Mouse (Mus musculus) intestine, postnatal 0 days (tissue): ENCODE data around the gene Ramp3. TPM values are rescaled to one million over a fixed set of nuclear protein-coding genes. Genes with fewer than 3 reads are reported as not detected.

Experiments
- ATAC-seq: fragments of 200-750 bp; cut with Nextera tagmentation; 2 replicates; pipeline ENCODE4 v1.8.0; 2017; ENCODE audit warnings: mild to moderate bottlenecking, moderate TSS enrichment, moderate library complexity
- H3K27ac ChIP-seq: fragments of 300-500 bp; sonication (generic); 2 replicates; pipeline ENCODE4 v1.5.1; 2014; ENCODE audit warnings: mild to moderate bottlenecking, low read depth, low read length, moderate library complexity
- H3K27me3 ChIP-seq: fragments of 300-500 bp; sonication (generic); replicated peaks from 2 replicates; pipeline ENCODE4 v1.6.1; 2014; ENCODE audit warnings: low read length, mixed read lengths; ENCODE audit not compliant: control insufficient read depth, insufficient read depth
- H3K36me3 ChIP-seq: fragments of 300-500 bp; sonication (generic); 2 replicates; pipeline ENCODE4 v1.6.1; 2014; ENCODE audit warnings: mild to moderate bottlenecking, moderate library complexity; ENCODE audit not compliant: control insufficient read depth, insufficient read depth
- H3K4me1 ChIP-seq: fragments of 300-500 bp; sonication (generic); replicated peaks from 2 replicates; pipeline ENCODE4 v1.6.1; 2014; ENCODE audit warnings: antibody characterized with exemption, low read length, mixed read lengths; ENCODE audit not compliant: control insufficient read depth, insufficient read depth
- H3K4me2 ChIP-seq: fragments of 300-500 bp; sonication (generic); replicated peaks from 2 replicates; pipeline ENCODE4 v1.6.1; 2014; ENCODE audit warnings: low read depth, mild to moderate bottlenecking, moderate library complexity
- H3K4me3 ChIP-seq: fragments of 300-500 bp; sonication (generic); 2 replicates; pipeline ENCODE4 v1.5.1; 2014; ENCODE audit warnings: low read depth, low read length
- H3K9ac ChIP-seq: fragments of 300-500 bp; sonication (generic); 2 replicates; pipeline ENCODE4 v1.6.1; 2014; ENCODE audit warnings: mild to moderate bottlenecking, low read depth, low read length
- H3K9me3 ChIP-seq: fragments of 300-500 bp; sonication (generic); 2 replicates; pipeline ENCODE4 v1.6.1; 2016; ENCODE audit warnings: mixed run types; ENCODE audit not compliant: control insufficient read depth
- CTCF ChIP-seq: sonication (generic); IDR thresholded peaks from 2 replicates; pipeline ENCODE4 v1.5.1; 2016; ENCODE audit warnings: low read depth, mild to moderate bottlenecking, control low read depth, antibody characterized with exemption, moderate library complexity
- WGBS: fragments of 180-500 bp; shearing (Covaris S2); extraction: QIAGEN DNeasy Blood & Tissue Kit; methylation state at CpG from one replicate; pipeline ENCODE4 v1.1.7; 2014; 5-methylcytosine and 5-hydroxymethylcytosine counted together
- polyA plus RNA-seq: library from polyadenylated mRNA; unstranded; fragments of >200 nt; fragmentation: Nextera tagmentation; extraction: Ambion mirVana; gene quantifications from 2 replicates; pipeline ENCODE4 v1.2.1, GENCODE M21; 2015

The Ramp3 gene
- polyA plus RNA-seq, 1 experiment from 2014 or later = 2.8 TPM

DNA sequence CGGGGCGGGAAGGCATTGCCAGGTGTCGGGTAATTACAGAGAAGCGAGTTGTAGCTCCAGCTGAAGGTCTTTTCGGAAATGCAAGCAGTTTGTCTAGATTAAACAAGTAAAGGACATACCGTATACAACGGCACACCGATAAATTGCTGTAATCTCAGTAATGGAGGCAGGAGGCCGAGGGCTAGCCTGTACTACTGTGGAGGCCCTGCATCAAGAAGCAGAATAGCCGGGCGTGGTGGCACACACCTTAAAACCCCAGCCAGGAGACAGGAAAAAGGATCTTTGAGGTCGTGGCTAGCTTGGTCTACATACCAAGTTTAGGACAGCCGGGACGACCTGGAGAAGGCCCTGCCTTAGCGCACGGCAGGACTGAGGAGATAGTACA lies 31.9 kb upstream of the Ramp3 start:
- Histone ChIP-seq H3K9me3 (no peaks in the 10 kb centered on the region), H3K27me3 (no peaks in the 10 kb centered on the region), H3K36me3 (peaks cover 29% of the 10 kb centered on the region), H3K4me3 (peak overlapping the region; percentile 86), H3K9ac (peak overlapping the region; percentile 85), H3K27ac (peak overlapping the region; percentile 94), H3K4me2 (peak overlapping the region; percentile 82), H3K4me1 (no peaks in the 10 kb centered on the region)
- ATAC-seq = peak; percentile 20
- no peak for TF ChIP-seq CTCF
- 12% methylated on average over 16 of the region's 16 CpGs for WGBS

DNA sequence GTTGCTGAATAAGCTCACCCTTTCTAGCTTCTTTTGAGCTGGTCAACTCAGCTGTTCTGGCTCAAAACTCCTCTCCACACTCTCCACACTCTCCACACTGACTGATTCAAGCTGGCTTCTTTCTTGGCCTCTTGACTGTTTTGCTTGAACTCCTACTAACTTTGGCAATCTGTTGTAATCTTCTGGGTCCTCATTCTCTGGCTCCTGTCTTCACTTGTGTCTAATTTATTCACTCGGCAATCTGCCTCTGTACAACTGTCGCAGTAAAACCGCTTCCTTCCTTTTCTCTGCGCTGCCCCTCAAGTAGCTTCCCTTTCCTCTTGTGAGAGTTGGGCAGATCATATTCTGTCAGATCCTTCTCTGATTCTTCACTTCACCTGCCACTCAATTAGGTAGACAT lies 30.6 kb upstream of the Ramp3 start:
- H3K4me2 ChIP-seq = no peak overlapping the region
- no peaks in the 10 kb centered on the region for H3K27me3 ChIP-seq
- no peak for ATAC-seq
- H3K27ac ChIP-seq = no peak overlapping the region
- no peak overlapping the region for H3K4me3 ChIP-seq
- H3K9me3 ChIP-seq = no peaks in the 10 kb centered on the region
- no peak overlapping the region for H3K9ac ChIP-seq
- peaks cover 17% of the 10 kb centered on the region; the same call in 1 of the 2 replicates for H3K36me3 ChIP-seq
- TF ChIP-seq CTCF = no peak
- WGBS = 86% methylated on average over 4 of the region's 4 CpGs
- no peaks in the 10 kb centered on the region for H3K4me1 ChIP-seq

DNA sequence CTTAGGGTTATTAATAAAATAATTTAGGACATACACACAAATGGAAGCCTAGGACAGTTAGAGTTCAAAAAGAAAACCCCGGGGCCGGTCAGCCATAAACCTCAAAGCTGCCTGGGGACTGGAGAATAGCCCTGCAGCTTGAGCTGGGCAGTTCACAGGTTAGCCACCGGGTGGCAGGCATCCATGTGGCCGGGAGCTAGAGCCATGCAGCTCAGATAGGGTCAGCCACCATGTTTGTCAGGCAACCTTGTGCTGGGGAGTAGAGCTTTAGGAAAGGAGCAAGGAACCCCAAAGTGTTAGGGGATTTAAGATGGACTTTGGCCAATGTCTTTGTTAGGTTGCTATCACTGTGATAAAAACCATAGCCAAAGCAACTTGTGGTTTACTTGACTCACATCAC lies 29.8 kb upstream of the Ramp3 start:
- Histone ChIP-seq H3K36me3 (peaks cover 12% of the 10 kb centered on the region; the same call in 1 of the 2 replicates), H3K4me2 (no peak overlapping the region), H3K4me3 (no peak overlapping the region), H3K4me1 (no peaks in the 10 kb centered on the region), H3K9me3 (no peaks in the 10 kb centered on the region), H3K9ac (no peak overlapping the region), H3K27me3 (no peaks in the 10 kb centered on the region), H3K27ac (no peak overlapping the region)
- 0 out of 2 replicates have a peak, but pooled peaks have one; percentile 23 for ATAC-seq
- peak; percentile 81 for TF ChIP-seq CTCF
- WGBS = 23% methylated on average over 4 of the region's 4 CpGs

DNA sequence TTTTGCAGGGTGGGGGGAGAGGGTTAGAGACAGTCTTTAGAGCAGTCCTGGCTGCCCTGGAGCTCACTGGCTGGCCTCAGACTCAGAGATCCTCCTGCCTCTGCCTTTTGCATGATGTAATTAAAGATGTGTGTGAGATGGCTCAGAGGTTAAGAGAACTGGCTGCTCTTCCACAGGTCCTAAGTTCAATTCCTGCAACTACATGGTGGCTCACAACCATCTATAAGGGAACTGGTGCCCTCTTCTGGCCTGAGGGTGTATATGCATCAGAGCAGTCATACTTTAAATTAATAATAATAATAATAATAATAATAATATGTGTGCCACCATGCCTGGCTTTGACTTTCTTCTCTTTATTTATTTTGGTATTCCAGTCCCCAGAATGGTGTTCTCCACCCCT lies 28.7 kb upstream of the Ramp3 start:
- Histone ChIP-seq H3K4me1 (no peaks in the 10 kb centered on the region), H3K4me3 (no peak overlapping the region), H3K9me3 (no peaks in the 10 kb centered on the region), H3K27me3 (no peaks in the 10 kb centered on the region), H3K36me3 (0 out of 2 replicates have a peak, but pooled peaks cover 1% of the 10 kb centered on the region), H3K9ac (no peak overlapping the region), H3K27ac (no peak overlapping the region), H3K4me2 (no peak overlapping the region)
- peak; percentile 60 for TF ChIP-seq CTCF
- no peak for ATAC-seq

DNA sequence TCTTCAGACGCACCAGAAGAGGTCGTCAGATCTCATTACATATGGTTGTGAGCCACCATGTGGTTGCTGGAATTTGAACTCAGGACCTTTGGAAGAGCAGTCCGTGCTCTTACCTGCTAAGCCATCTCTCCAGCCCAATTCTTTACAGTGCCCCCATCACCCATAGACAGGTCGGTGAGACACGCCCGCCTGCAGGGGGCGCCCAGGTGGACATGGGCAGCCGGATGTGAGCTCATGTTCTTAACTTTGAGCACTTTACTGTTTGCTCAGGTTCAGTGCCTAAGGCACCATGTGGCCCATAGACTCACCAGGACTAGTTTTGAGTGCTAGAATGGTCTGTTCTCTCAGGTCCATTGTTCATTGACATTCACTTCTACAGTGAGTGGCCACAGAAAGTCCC lies 22.2 kb upstream of the Ramp3 start:
- ATAC-seq = no peak
- no peak overlapping the region for H3K27ac ChIP-seq
- WGBS = 68% methylated on average over 8 of the region's 8 CpGs
- H3K27me3 ChIP-seq = no peaks in the 10 kb centered on the region
- no peaks in the 10 kb centered on the region for H3K9me3 ChIP-seq
- no peak overlapping the region for H3K9ac ChIP-seq
- no peak overlapping the region for H3K4me2 ChIP-seq
- TF ChIP-seq CTCF = no peak
- H3K4me1 ChIP-seq = no peaks in the 10 kb centered on the region
- no peak overlapping the region for H3K4me3 ChIP-seq
- no peaks in the 10 kb centered on the region for H3K36me3 ChIP-seq

DNA sequence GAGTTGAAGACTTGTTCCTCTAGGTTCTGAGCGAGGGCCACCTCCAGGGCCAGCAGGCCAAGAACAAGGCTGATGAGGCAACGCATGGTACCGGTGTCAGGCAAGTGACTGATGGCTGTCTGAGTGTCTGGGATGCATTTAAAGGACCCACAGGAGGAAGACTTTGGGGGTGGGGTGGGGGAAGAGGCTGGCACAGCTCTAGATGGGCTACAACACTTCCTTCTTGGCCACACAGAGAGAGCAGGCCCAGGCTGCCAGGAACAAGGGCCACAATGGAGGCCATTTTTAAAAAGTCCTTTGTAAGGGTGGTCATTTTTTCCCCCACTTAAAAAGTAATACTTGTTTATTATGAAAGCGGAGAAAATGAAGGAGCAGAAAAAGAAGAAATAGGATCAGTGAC lies 19.8 kb upstream of the Ramp3 start, which contains the start of gene Wap:
Wap (minus strand) TSS at position 101 of the 400 bp plus-strand sequence.
- Histone ChIP-seq H3K9ac (no peak within 1 kb of the TSS), H3K27me3 (no peaks in the 10 kb centered on the region)

DNA sequence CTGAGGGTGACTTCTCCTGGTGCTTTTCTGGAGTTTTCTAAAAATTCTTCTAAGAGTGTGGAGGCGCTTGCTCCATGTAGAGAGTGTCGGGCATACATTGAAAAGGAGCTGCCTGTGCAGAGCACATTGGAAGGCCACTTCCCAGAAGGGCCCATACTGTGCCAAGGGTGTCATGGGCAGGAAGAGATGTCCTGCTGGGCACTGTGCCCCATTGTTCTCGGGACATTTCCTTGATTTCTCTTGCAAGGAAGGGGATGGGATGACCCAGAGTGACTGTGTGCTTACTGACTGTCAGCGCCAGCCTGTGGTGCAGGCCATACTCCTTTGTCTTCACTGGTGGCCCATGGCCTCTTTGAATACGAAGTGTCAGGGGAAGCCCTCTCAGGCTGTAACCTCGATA lies 19.2 kb upstream of the Ramp3 start:
- Histone ChIP-seq H3K9me3 (no peaks in the 10 kb centered on the region), H3K4me2 (no peak overlapping the region), H3K9ac (no peak overlapping the region), H3K4me1 (no peaks in the 10 kb centered on the region), H3K36me3 (no peaks in the 10 kb centered on the region), H3K27me3 (no peaks in the 10 kb centered on the region), H3K4me3 (no peak overlapping the region), H3K27ac (no peak overlapping the region)
- ATAC-seq = no peak
- WGBS = 72% methylated on average over 6 of the region's 6 CpGs
- TF ChIP-seq CTCF = no peak

More for the DNA sequence above, 19.8 kb upstream of the Ramp3 start, which contains the start of gene Wap:
- no peak within 1 kb of the TSS for H3K4me3 ChIP-seq
- no peak for ATAC-seq
- no peak within 1 kb of the TSS for H3K27ac ChIP-seq
- H3K4me2 ChIP-seq = no peak within 1 kb of the TSS
- H3K36me3 ChIP-seq = no peaks in the 10 kb centered on the region
- no peak for TF ChIP-seq CTCF
- no peaks in the 10 kb centered on the region for H3K4me1 ChIP-seq
- WGBS = 90% methylated on average over 4 of the region's 4 CpGs
- H3K9me3 ChIP-seq = no peaks in the 10 kb centered on the region
